Mouse (Mus musculus): ENCODE measurements around the gene Srsf11. TPM values are rescaled to one million over a fixed set of nuclear protein-coding genes. Genes with fewer than 3 reads are reported as not detected.

Srsf11 gene
- polyA plus RNA-seq (2015; fragmentation: Nextera tagmentation; extraction: Ambion mirVana) = 132 and 137 TPM in 2 replicates

GRCm38 (mm10) chr3:158036329-158036988 lies at the start of gene Srsf11, which contains the start of gene Lrrc40:
Gene Srsf11 (minus strand): TSS chr3:158036639.
Gene Lrrc40 (plus strand): TSS chr3:158036662.

Other genes starting within 250 kb of the Srsf11 start
- gene Cth, start 111.6 kb downstream of the Srsf11 start, polyA plus RNA-seq (2015; fragmentation: Nextera tagmentation; extraction: Ambion mirVana) = 6.9 and 8.3 TPM in 2 replicates
- 12.8 and 14.8 TPM in 2 replicates for gene Ankrd13c, start 89.4 kb downstream of the Srsf11 start, polyA plus RNA-seq (2015; fragmentation: Nextera tagmentation; extraction: Ambion mirVana)
- 16.9 and 23.4 TPM in 2 replicates for gene Lrrc40, start within 50 bp of the Srsf11 start, polyA plus RNA-seq (2015; fragmentation: Nextera tagmentation; extraction: Ambion mirVana)

All from urinary bladder, postnatal 0 days (tissue).